Mouse (Mus musculus): ENCODE results near the gene Erbb4. TPM values are rescaled to one million over a fixed set of nuclear protein-coding genes. Genes with fewer than 3 reads are reported as not detected.

Gene Erbb4
- polyA plus RNA-seq, 1 experiment from 2014 or later, result 0.21 TPM

- Histone ChIP-seq H3K27ac (replicated peaks; ENCODE audit: low read depth, low read length) (no peak overlapping the region), H3K36me3 (ENCODE audit: control insufficient read depth, insufficient read depth, low read length) (no peaks in the 10 kb centered on the region), H3K4me1 (ENCODE audit: control insufficient read depth, insufficient read depth, low read length) (no peaks in the 10 kb centered on the region), H3K27me3 (ENCODE audit: control insufficient read depth, insufficient read depth, low read length) (no peaks in the 10 kb centered on the region), H3K4me3 (ENCODE audit: low read depth, low read length) (no peak overlapping the region), H3K4me2 (ENCODE audit: low read depth, severe bottlenecking) (no peak overlapping the region), H3K9ac (ENCODE audit: low read length) (no peak overlapping the region), H3K9me3 (ENCODE audit: control insufficient read depth, low read length) (no peaks in the 10 kb centered on the region)
- 69% methylated on average over 2 of the region's 2 CpGs for WGBS
- ATAC-seq (ENCODE audit: insufficient number of reproducible peaks, low FRiP score, low TSS enrichment, low read depth), result no peak
- no peak for DNase-seq (ENCODE audit: low spot score)
Observed at GRCm38 (mm10) chr1:68872976-68873634, 234.8 kb downstream of the Erbb4 start.

DNA sequence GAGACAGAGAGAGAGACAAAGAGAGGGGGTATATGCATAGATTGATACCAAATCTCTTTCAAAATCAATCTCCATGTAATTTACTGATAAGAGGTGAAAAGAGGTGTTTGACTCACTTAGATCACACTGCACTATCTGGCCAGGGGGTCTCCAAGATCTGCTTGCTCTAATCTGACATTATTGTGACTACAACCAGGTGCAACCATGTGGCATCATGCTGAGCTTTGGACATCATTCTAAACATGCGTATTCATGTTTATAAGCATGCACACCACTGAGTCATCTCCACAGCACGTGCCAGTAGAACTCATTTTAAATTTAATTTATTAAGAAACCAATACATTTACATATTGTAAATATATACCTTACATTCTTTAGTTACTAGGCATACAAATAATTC is 247.5 kb downstream of the Erbb4 start:
- Histone ChIP-seq H3K4me3 (ENCODE audit: low read depth, low read length) (no peak overlapping the region), H3K4me1 (ENCODE audit: control insufficient read depth, insufficient read depth, low read length) (no peaks in the 10 kb centered on the region), H3K36me3 (ENCODE audit: control insufficient read depth, insufficient read depth, low read length) (no peaks in the 10 kb centered on the region), H3K4me2 (ENCODE audit: low read depth, severe bottlenecking) (no peak overlapping the region), H3K27me3 (ENCODE audit: control insufficient read depth, insufficient read depth, low read length) (no peaks in the 10 kb centered on the region), H3K9me3 (ENCODE audit: control insufficient read depth, low read length) (no peaks in the 10 kb centered on the region), H3K9ac (ENCODE audit: low read length) (no peak overlapping the region), H3K27ac (replicated peaks; ENCODE audit: low read depth, low read length) (no peak overlapping the region)
- DNase-seq (ENCODE audit: low spot score) (no peak), ATAC-seq (ENCODE audit: insufficient number of reproducible peaks, low FRiP score, low TSS enrichment, low read depth) (no peak)
- 89% methylated on average over 2 of the region's 2 CpGs for WGBS

DNA sequence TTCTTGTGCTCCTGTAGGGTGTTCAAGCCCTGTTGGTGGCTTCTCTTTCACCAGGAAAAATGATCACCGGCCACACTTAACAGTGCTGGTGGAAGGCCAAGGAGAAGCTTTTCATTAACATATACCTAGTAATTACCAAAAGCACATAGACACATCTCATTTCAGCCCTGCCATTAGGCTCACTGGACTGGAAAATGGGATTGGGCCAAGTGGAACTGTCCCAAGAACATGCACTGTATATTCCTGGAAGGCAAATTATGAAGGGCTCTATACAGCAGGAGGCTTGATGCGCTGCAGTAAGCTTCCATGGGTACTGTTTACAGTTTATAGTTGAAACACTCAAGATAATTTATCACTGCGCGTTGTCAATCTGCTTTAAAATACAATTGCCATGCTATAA is 248.4 kb downstream of the Erbb4 start:
- 92% methylated on average over 4 of the region's 4 CpGs for WGBS
- Histone ChIP-seq H3K9me3 (ENCODE audit: control insufficient read depth, low read length) (no peaks in the 10 kb centered on the region), H3K4me3 (ENCODE audit: low read depth, low read length) (no peak overlapping the region), H3K36me3 (ENCODE audit: control insufficient read depth, insufficient read depth, low read length) (no peaks in the 10 kb centered on the region), H3K4me1 (ENCODE audit: control insufficient read depth, insufficient read depth, low read length) (no peaks in the 10 kb centered on the region), H3K27me3 (ENCODE audit: control insufficient read depth, insufficient read depth, low read length) (no peaks in the 10 kb centered on the region), H3K4me2 (ENCODE audit: low read depth, severe bottlenecking) (no peak overlapping the region), H3K27ac (replicated peaks; ENCODE audit: low read depth, low read length) (no peak overlapping the region), H3K9ac (ENCODE audit: low read length) (no peak overlapping the region)
- DNase-seq (ENCODE audit: low spot score), result no peak
- ATAC-seq (ENCODE audit: insufficient number of reproducible peaks, low FRiP score, low TSS enrichment, low read depth), result no peak

DNA sequence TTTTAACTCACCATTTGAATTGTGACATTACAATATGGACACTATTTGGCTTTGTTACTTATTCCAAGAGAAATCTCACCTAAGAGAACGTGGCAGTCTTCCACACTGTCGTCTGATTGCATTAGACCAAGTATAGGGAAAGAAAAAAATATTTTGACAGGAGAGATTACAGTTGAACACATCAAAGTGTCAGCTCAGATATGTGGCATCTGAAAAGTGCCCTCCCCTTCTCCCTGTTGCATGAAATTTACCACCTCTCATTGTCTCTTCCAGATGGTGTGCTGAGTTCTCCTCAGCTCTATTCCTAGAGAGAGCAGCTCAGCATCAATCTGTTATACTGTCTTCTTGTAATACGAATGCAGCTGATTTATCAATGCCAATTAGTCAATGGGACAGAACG is 268.5 kb downstream of the Erbb4 start:
- WGBS, result 74% methylated on average over 4 of the region's 4 CpGs
- no peaks in the 10 kb centered on the region for H3K4me1 ChIP-seq (ENCODE audit: control insufficient read depth, insufficient read depth, low read length)

DNA sequence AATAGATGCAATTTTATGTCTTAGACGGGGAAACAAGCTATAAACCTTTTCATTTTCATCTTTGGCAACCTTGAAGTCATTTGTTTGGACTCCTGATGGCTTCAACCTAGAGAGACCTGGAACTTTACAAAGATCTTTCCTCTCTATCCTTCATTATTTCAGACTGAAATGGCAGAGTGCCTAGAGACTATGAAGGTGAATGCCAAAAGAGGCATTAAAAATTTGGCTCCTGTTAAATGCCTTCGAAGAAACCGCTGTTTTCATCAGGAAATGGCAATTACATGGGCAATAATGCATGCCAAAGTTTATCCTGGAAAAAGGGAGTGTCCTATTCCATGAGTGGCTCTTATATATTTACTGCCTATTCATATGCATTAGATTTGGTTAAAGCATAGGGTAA is 273.2 kb downstream of the Erbb4 start:
- no peaks in the 10 kb centered on the region for H3K27me3 ChIP-seq (ENCODE audit: control insufficient read depth, insufficient read depth, low read length)
- no peaks in the 10 kb centered on the region for H3K9me3 ChIP-seq (ENCODE audit: control insufficient read depth, low read length)
- H3K36me3 ChIP-seq (ENCODE audit: control insufficient read depth, insufficient read depth, low read length), result no peaks in the 10 kb centered on the region
- no peak overlapping the region for H3K9ac ChIP-seq (ENCODE audit: low read length)
- no peak overlapping the region for H3K4me2 ChIP-seq (ENCODE audit: low read depth, severe bottlenecking)
- no peak overlapping the region for H3K27ac ChIP-seq (replicated peaks; ENCODE audit: low read depth, low read length)
- no peak overlapping the region for H3K4me3 ChIP-seq (ENCODE audit: low read depth, low read length)
- ATAC-seq (ENCODE audit: insufficient number of reproducible peaks, low FRiP score, low TSS enrichment, low read depth) (no peak), DNase-seq (ENCODE audit: low spot score) (no peak)
- no peaks in the 10 kb centered on the region for H3K4me1 ChIP-seq (ENCODE audit: control insufficient read depth, insufficient read depth, low read length)
- WGBS, result 84% methylated on average over 3 of the region's 3 CpGs

More for the DNA sequence above, 268.5 kb downstream of the Erbb4 start:
- Histone ChIP-seq H3K27me3 (ENCODE audit: control insufficient read depth, insufficient read depth, low read length) (no peaks in the 10 kb centered on the region), H3K27ac (replicated peaks; ENCODE audit: low read depth, low read length) (no peak overlapping the region), H3K36me3 (ENCODE audit: control insufficient read depth, insufficient read depth, low read length) (no peaks in the 10 kb centered on the region), H3K9ac (ENCODE audit: low read length) (no peak overlapping the region), H3K9me3 (ENCODE audit: control insufficient read depth, low read length) (no peaks in the 10 kb centered on the region), H3K4me3 (ENCODE audit: low read depth, low read length) (no peak overlapping the region), H3K4me2 (ENCODE audit: low read depth, severe bottlenecking) (no peak overlapping the region)
- ATAC-seq (ENCODE audit: insufficient number of reproducible peaks, low FRiP score, low TSS enrichment, low read depth), result no peak
- DNase-seq (ENCODE audit: low spot score), result no peak

DNA sequence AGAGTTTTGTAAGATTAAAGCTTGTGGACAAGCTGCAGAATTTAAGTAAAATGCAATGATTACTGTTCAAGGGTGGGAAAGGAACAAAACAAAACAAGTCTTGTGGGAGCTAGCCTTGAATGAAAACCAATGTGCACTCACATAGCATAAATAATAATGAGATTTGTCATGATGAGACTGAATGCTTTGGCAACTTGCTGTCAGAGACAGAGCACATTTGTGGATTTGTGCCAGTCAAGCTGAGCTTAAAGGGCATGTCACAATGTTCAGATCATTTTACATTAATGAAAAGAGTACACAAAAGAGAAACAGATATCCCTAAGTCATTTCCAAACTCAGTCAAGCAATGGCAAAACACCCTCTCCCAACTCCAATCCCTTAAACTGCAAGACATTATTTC is 275.8 kb downstream of the Erbb4 start:
- no peak overlapping the region for H3K4me2 ChIP-seq (ENCODE audit: low read depth, severe bottlenecking)
- ATAC-seq (ENCODE audit: insufficient number of reproducible peaks, low FRiP score, low TSS enrichment, low read depth) (no peak), DNase-seq (ENCODE audit: low spot score) (no peak)
- H3K4me3 ChIP-seq (ENCODE audit: low read depth, low read length), result no peak overlapping the region
- H3K27ac ChIP-seq (replicated peaks; ENCODE audit: low read depth, low read length), result no peak overlapping the region
- H3K4me1 ChIP-seq (ENCODE audit: control insufficient read depth, insufficient read depth, low read length), result no peaks in the 10 kb centered on the region
- no peak overlapping the region for H3K9ac ChIP-seq (ENCODE audit: low read length)
- no peaks in the 10 kb centered on the region for H3K36me3 ChIP-seq (ENCODE audit: control insufficient read depth, insufficient read depth, low read length)
- no peaks in the 10 kb centered on the region for H3K27me3 ChIP-seq (ENCODE audit: control insufficient read depth, insufficient read depth, low read length)
- no peaks in the 10 kb centered on the region for H3K9me3 ChIP-seq (ENCODE audit: control insufficient read depth, low read length)

DNA sequence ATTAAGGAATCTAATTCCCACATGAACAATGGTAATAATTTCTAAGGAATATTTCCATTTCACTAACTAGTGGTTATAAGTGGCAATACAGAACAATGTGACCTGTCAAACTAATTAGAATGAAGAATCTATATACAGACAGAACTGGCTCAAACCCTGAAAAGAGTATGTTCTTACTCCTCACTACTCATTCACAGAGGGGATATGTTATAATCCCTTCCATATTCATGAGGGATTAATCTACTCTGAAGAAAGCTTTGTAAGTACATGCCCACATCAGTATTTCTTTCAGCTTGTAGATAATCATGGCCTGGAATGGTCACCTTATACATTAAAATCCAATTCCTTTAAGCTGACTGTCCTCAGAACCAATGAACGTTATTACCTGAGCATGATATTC is 276.3 kb downstream of the Erbb4 start:
- Histone ChIP-seq H3K4me1 (ENCODE audit: control insufficient read depth, insufficient read depth, low read length) (no peaks in the 10 kb centered on the region), H3K9ac (ENCODE audit: low read length) (no peak overlapping the region), H3K4me3 (ENCODE audit: low read depth, low read length) (no peak overlapping the region), H3K36me3 (ENCODE audit: control insufficient read depth, insufficient read depth, low read length) (no peaks in the 10 kb centered on the region), H3K27ac (replicated peaks; ENCODE audit: low read depth, low read length) (no peak overlapping the region), H3K27me3 (ENCODE audit: control insufficient read depth, insufficient read depth, low read length) (no peaks in the 10 kb centered on the region), H3K4me2 (ENCODE audit: low read depth, severe bottlenecking) (no peak overlapping the region), H3K9me3 (ENCODE audit: control insufficient read depth, low read length) (no peaks in the 10 kb centered on the region)
- no peak for DNase-seq (ENCODE audit: low spot score)
- 76% methylated on average over 1 of the region's 1 CpGs for WGBS
- ATAC-seq (ENCODE audit: insufficient number of reproducible peaks, low FRiP score, low TSS enrichment, low read depth), result no peak

DNA sequence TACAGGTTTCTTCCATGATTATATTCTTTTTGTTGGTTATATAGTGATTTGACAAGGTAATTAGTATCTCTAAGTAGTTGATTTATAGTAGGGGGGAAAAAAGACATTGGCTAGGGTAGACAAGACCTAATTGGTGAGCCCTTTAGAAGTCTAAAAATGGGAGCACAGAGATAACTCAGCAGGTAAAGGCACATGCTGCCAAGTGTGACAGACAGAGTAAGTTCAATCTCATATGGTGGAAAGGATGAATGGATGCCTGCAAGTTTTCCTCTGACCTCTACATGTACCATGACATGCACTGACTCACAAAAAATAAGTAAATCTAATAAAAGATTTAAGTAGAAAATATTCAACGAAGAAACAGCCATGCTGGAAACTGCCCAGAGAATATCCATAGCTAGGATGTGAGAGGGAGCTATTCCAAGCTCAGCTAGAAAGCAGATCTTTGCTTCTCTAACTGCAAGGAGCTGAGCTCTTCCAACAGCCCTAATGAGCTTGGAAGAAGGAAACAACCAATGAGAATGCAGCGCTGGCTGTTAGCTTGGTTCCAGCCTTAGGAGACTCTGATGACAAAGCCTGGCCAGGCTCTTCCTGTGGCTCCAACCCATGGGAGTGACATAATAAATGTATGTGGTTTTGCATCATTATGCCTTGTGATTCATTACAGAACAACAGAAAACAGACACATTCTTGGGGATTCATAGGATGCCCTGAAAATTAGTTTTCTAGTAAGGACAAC is 277.2 kb downstream of the Erbb4 start:
- DNase-seq (ENCODE audit: low spot score) (no peak), ATAC-seq (ENCODE audit: insufficient number of reproducible peaks, low FRiP score, low TSS enrichment, low read depth) (no peak)
- Histone ChIP-seq H3K9ac (ENCODE audit: low read length) (no peak overlapping the region), H3K27ac (replicated peaks; ENCODE audit: low read depth, low read length) (no peak overlapping the region), H3K4me3 (ENCODE audit: low read depth, low read length) (no peak overlapping the region), H3K36me3 (ENCODE audit: control insufficient read depth, insufficient read depth, low read length) (no peaks in the 10 kb centered on the region), H3K4me1 (ENCODE audit: control insufficient read depth, insufficient read depth, low read length) (no peaks in the 10 kb centered on the region), H3K27me3 (ENCODE audit: control insufficient read depth, insufficient read depth, low read length) (no peaks in the 10 kb centered on the region), H3K9me3 (ENCODE audit: control insufficient read depth, low read length) (no peaks in the 10 kb centered on the region), H3K4me2 (ENCODE audit: low read depth, severe bottlenecking) (no peak overlapping the region)
- WGBS, result 83% methylated on average over 2 of the region's 2 CpGs

Data from limb, embryonic 11.5 days (tissue).